Mouse (Mus musculus) embryonic fibroblast, embryonic 13.5 days (primary cell): ENCODE data around the gene Ager.

Experiments
- CTCF ChIP-seq: IDR thresholded peaks from 2 replicates; pipeline ENCODE4 v1.5.1; 2011; ENCODE audit warnings: mild to moderate bottlenecking, control low read depth, low read length, moderate library complexity, borderline replicate concordance; ENCODE audit not compliant: insufficient read depth
- POLR2A ChIP-seq: IDR thresholded peaks from 2 replicates; pipeline ENCODE4 v1.6.1; 2011; ENCODE audit warnings: low read depth, mild to moderate bottlenecking, control low read depth, low read length, moderate library complexity

DNA sequence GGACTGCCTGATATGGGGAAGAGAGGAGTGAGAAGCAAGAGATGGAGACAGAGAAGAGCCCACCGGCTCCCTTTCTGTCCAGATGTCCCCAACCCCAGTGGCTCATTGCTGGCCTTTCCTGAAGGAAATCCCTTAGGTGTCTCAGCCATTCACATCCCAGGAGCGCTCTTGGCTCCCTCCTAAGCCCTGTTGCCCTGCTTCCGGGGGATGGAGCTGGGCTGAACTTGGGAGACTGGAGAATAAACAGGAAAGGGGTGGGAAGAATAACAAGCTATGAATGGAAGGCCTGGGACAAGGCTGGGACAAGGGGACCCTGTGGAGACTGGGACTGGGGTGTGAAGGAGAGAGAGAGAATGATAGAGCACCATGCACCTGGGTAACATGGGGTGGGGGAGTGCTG is 32.9 kb upstream of the Ager start:
- no peak for TF ChIP-seq CTCF
- TF ChIP-seq POLR2A: no peak
